Mouse (Mus musculus): ENCODE data around the gene Oscar. TPM values are rescaled to one million over a fixed set of nuclear protein-coding genes. Genes with fewer than 3 reads are reported as not detected.

Oscar gene
- polyA plus RNA-seq, 1 experiment, result not detected

DNA sequence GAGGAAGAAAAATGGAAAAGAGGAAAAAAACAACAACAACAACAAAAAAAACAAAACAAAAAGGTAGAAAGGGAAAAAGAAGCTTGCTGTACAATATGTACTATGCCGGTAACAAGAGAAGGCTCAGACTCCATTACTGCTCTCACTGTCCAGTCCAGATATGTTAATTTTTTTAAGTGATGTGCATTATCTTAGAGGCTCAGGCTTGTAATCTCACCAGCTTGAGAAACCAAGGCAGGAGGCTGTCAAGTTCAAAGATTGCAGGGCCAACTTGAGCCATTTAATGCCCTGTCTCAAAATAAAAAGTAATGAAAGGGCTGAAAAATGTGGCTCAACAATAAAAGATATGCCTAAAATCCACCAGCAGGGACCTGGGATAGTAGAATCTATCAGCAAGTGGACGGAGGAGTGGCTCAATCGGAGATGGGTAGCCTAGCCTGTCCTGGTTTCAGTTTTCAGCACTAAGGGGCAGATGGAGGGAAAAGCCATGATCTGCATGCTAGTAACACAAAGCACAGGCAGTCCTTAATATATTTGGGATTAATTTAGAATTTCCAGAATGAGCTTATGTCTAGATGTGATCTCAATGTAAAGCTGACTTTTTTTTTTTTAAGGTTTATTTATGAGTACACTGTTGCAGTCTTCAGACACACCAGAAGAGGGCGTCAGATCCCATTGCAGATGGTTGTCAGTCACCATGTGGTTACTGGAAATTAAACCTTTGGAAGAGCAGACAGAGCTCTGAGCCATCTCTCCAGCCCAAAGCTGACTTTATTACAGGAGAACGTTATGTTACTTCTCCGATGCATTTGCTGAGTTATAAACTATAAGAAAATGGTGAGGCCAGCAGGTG lies 658 bp upstream of the Oscar start:
- Histone ChIP-seq H3K27me3 (ENCODE audit: control insufficient read depth, insufficient read depth, insufficient read length) (peaks cover 13% of the 10 kb centered on the region), H3K36me3 (ENCODE audit: control insufficient read depth, insufficient read depth) (no peaks in the 10 kb centered on the region), H3K79me2 (ENCODE audit: control insufficient read depth, insufficient read depth) (peaks cover 12% of the 10 kb centered on the region), H3K4me2 (ENCODE audit: low read depth) (peak overlapping the region; percentile 3), H3ac (ENCODE audit: control insufficient read depth, insufficient read length) (peak overlapping the region; percentile 38), H3K4me3 (peak overlapping the region; percentile 64)
- TF ChIP-seq E2F4 (IDR thresholded peaks at IDR 0.05; ENCODE audit: insufficient read depth) (no peak), MYOG (IDR thresholded peaks at IDR 0.05; ENCODE audit: control insufficient read depth in 1 of 3, insufficient read depth in 1 of 3, insufficient read length in 2 of 3, low read depth in 2 of 3) (no peak), TCF3 (IDR thresholded peaks at IDR 0.05; ENCODE audit: insufficient read length, low read depth) (no peak), MAX (IDR thresholded peaks at IDR 0.05; ENCODE audit: low read depth) (no peak), POLR2A (IDR thresholded peaks at IDR 0.05; ENCODE audit: insufficient read length, low read depth) (no peak), POLR2AphosphoS2 (IDR thresholded peaks at IDR 0.05; ENCODE audit: insufficient read length, low read depth) (no peak), MYOD1 (IDR thresholded peaks at IDR 0.05; ENCODE audit: control insufficient read depth in 1 of 3, insufficient read length in 2 of 3, low read depth in 2 of 3) (no peak), USF1 (IDR thresholded peaks at IDR 0.05; ENCODE audit: low read depth) (no peak), TCF12 (IDR thresholded peaks at IDR 0.05; ENCODE audit: insufficient read depth, poor library complexity, severe bottlenecking) (no peak), CEBPB (IDR thresholded peaks at IDR 0.05; ENCODE audit: insufficient read depth, poor library complexity, severe bottlenecking) (no peak), REST (IDR thresholded peaks at IDR 0.05; ENCODE audit: insufficient read depth, insufficient read length) (no peak)

DNA sequence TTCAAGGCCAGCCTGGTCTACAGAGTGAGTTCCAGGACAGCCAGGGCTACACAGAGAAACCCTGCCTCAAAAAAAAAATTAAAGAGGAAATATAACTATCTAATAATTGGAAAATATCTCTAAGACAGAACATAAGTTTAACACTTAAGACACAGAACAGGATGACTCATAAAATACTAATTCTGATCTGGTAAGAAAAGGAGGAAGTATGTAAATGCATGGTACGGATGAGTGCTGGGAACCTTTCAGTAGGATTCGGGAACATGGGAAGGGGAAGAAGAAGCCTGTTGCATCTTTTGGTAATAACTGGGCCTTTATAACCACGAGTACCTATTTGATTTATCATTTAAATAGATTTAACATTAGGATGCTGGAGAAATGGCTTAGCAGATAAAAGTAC lies 1.9 kb downstream of the Oscar start:
- peaks cover 25% of the 10 kb centered on the region for H3K27me3 ChIP-seq (ENCODE audit: control insufficient read depth, insufficient read depth, insufficient read length)
- TF ChIP-seq SRF (IDR thresholded peaks at IDR 0.05; ENCODE audit: control insufficient read depth, insufficient read length, low read depth) (no peak), CEBPB (IDR thresholded peaks at IDR 0.05; ENCODE audit: insufficient read depth, poor library complexity, severe bottlenecking) (no peak), USF1 (IDR thresholded peaks at IDR 0.05; ENCODE audit: low read depth) (no peak), MYOD1 (IDR thresholded peaks at IDR 0.05; ENCODE audit: control insufficient read depth in 1 of 3, insufficient read length in 2 of 3, low read depth in 2 of 3) (no peak)

GRCm38 (mm10) chr7:3611006-3611405 lies 5.0 kb downstream of the Oscar start:
- no peak overlapping the region for H3K4me2 ChIP-seq (ENCODE audit: low read depth)
- H3K4me3 ChIP-seq, result no peak overlapping the region
- H3K36me3 ChIP-seq (ENCODE audit: control insufficient read depth, insufficient read depth), result no peaks in the 10 kb centered on the region
- H3K27me3 ChIP-seq (ENCODE audit: control insufficient read depth, insufficient read depth, insufficient read length), result peaks cover 25% of the 10 kb centered on the region
- H3ac ChIP-seq (ENCODE audit: control insufficient read depth, insufficient read length), result no peak overlapping the region
- TF ChIP-seq POLR2AphosphoS2 (IDR thresholded peaks at IDR 0.05; ENCODE audit: insufficient read length, low read depth), result no peak
- no peaks in the 10 kb centered on the region for H3K79me2 ChIP-seq (ENCODE audit: control insufficient read depth, insufficient read depth)

More for the DNA sequence above, 1.9 kb downstream of the Oscar start:
- no peaks in the 10 kb centered on the region for H3K36me3 ChIP-seq (ENCODE audit: control insufficient read depth, insufficient read depth)
- H3K4me3 ChIP-seq, result no peak overlapping the region
- no peak overlapping the region for H3K4me2 ChIP-seq (ENCODE audit: low read depth)
- H3K79me2 ChIP-seq (ENCODE audit: control insufficient read depth, insufficient read depth), result peaks cover 11% of the 10 kb centered on the region
- no peak overlapping the region for H3ac ChIP-seq (ENCODE audit: control insufficient read depth, insufficient read length)

GRCm38 (mm10) chr7:3610437-3610836 lies 5.5 kb downstream of the Oscar start:
- Histone ChIP-seq H3ac (ENCODE audit: control insufficient read depth, insufficient read length) (no peak overlapping the region), H3K4me3 (no peak overlapping the region), H3K79me2 (ENCODE audit: control insufficient read depth, insufficient read depth) (no peaks in the 10 kb centered on the region), H3K4me2 (ENCODE audit: low read depth) (no peak overlapping the region), H3K27me3 (ENCODE audit: control insufficient read depth, insufficient read depth, insufficient read length) (peaks cover 23% of the 10 kb centered on the region), H3K36me3 (ENCODE audit: control insufficient read depth, insufficient read depth) (no peaks in the 10 kb centered on the region)
- TF ChIP-seq TCF12 (IDR thresholded peaks at IDR 0.05; ENCODE audit: insufficient read depth, poor library complexity, severe bottlenecking) (no peak), POLR2AphosphoS2 (IDR thresholded peaks at IDR 0.05; ENCODE audit: insufficient read length, low read depth) (no peak), MYOG (IDR thresholded peaks at IDR 0.05; ENCODE audit: control insufficient read depth in 1 of 3, insufficient read depth in 1 of 3, insufficient read length in 2 of 3, low read depth in 2 of 3) (no peak), CEBPB (IDR thresholded peaks at IDR 0.05; ENCODE audit: insufficient read depth, poor library complexity, severe bottlenecking) (no peak), POLR2A (IDR thresholded peaks at IDR 0.05; ENCODE audit: insufficient read length, low read depth) (no peak), TCF3 (IDR thresholded peaks at IDR 0.05; ENCODE audit: insufficient read length, low read depth) (no peak), MAX (IDR thresholded peaks at IDR 0.05; ENCODE audit: low read depth) (no peak), MYOD1 (IDR thresholded peaks at IDR 0.05; ENCODE audit: control insufficient read depth in 1 of 3, insufficient read length in 2 of 3, low read depth in 2 of 3) (no peak), E2F4 (IDR thresholded peaks at IDR 0.05; ENCODE audit: insufficient read depth) (no peak), SRF (IDR thresholded peaks at IDR 0.05; ENCODE audit: control insufficient read depth, insufficient read length, low read depth) (no peak), REST (IDR thresholded peaks at IDR 0.05; ENCODE audit: insufficient read depth, insufficient read length) (no peak), USF1 (IDR thresholded peaks at IDR 0.05; ENCODE audit: low read depth) (no peak)

- no peaks in the 10 kb centered on the region for H3K79me2 ChIP-seq (ENCODE audit: control insufficient read depth, insufficient read depth)
- H3ac ChIP-seq (ENCODE audit: control insufficient read depth, insufficient read length), result no peak overlapping the region
- H3K4me3 ChIP-seq, result no peak overlapping the region
- peaks cover 20% of the 10 kb centered on the region for H3K27me3 ChIP-seq (ENCODE audit: control insufficient read depth, insufficient read depth, insufficient read length)
- TF ChIP-seq MAX (IDR thresholded peaks at IDR 0.05; ENCODE audit: low read depth) (no peak), POLR2AphosphoS2 (IDR thresholded peaks at IDR 0.05; ENCODE audit: insufficient read length, low read depth) (no peak), MYOD1 (IDR thresholded peaks at IDR 0.05; ENCODE audit: control insufficient read depth in 1 of 3, insufficient read length in 2 of 3, low read depth in 2 of 3) (no peak), USF1 (IDR thresholded peaks at IDR 0.05; ENCODE audit: low read depth) (no peak), SRF (IDR thresholded peaks at IDR 0.05; ENCODE audit: control insufficient read depth, insufficient read length, low read depth) (no peak), POLR2A (IDR thresholded peaks at IDR 0.05; ENCODE audit: insufficient read length, low read depth) (no peak), TCF3 (IDR thresholded peaks at IDR 0.05; ENCODE audit: insufficient read length, low read depth) (no peak), E2F4 (IDR thresholded peaks at IDR 0.05; ENCODE audit: insufficient read depth) (no peak), MYOG (IDR thresholded peaks at IDR 0.05; ENCODE audit: control insufficient read depth in 1 of 3, insufficient read depth in 1 of 3, insufficient read length in 2 of 3, low read depth in 2 of 3) (no peak), REST (IDR thresholded peaks at IDR 0.05; ENCODE audit: insufficient read depth, insufficient read length) (no peak), TCF12 (IDR thresholded peaks at IDR 0.05; ENCODE audit: insufficient read depth, poor library complexity, severe bottlenecking) (no peak), CEBPB (IDR thresholded peaks at IDR 0.05; ENCODE audit: insufficient read depth, poor library complexity, severe bottlenecking) (no peak)
- H3K36me3 ChIP-seq (ENCODE audit: control insufficient read depth, insufficient read depth), result no peaks in the 10 kb centered on the region
- H3K4me2 ChIP-seq (ENCODE audit: low read depth), result no peak overlapping the region
Measured at GRCm38 (mm10) chr7:3609082-3609481, 6.9 kb downstream of the Oscar start.
